Mouse (Mus musculus) C2C12 (cell line): ENCODE data around the gene Tgfbi. TPM values are rescaled to one million over a fixed set of nuclear protein-coding genes. Genes with fewer than 3 reads are reported as not detected.

Source experiments
- H3K27me3 ChIP-seq: one replicate; pipeline ENCODE4 v1.6.1; 2011; ENCODE audit not compliant: control insufficient read depth, insufficient read depth, insufficient read length
- H3K36me3 ChIP-seq: one replicate; pipeline ENCODE4 v1.6.1; 2011; ENCODE audit not compliant: control insufficient read depth, insufficient read depth
- H3K4me3 ChIP-seq: one replicate; pipeline ENCODE4 v1.5.1; 2011; ENCODE audit warnings: mild to moderate bottlenecking, control low read depth; ENCODE audit not compliant: poor library complexity, insufficient read depth, severe bottlenecking
- H3K79me2 ChIP-seq: one replicate; pipeline ENCODE4 v1.6.1; 2011; ENCODE audit not compliant: control insufficient read depth, insufficient read depth
- H3K79me3 ChIP-seq: one replicate; pipeline ENCODE4 v1.6.1; 2011; ENCODE audit warnings: low read depth, control low read depth
- H3ac ChIP-seq: one replicate; pipeline ENCODE3; 2011; ENCODE audit warnings: low read depth; ENCODE audit not compliant: control insufficient read depth, insufficient read length
- CEBPB ChIP-seq: IDR thresholded peaks from one replicate; pipeline ENCODE4 v1.6.1; 2011; ENCODE audit warnings: low read depth, mild to moderate bottlenecking, control low read depth, moderate library complexity
- CTCF ChIP-seq: IDR thresholded peaks from one replicate; pipeline ENCODE4 v1.5.1; 2011; ENCODE audit not compliant: control insufficient read depth, insufficient read depth, insufficient read length
- FOSL1 ChIP-seq: IDR thresholded peaks from one replicate; pipeline ENCODE4 v1.8.0; 2011; ENCODE audit warnings: mild to moderate bottlenecking, low read length; ENCODE audit not compliant: poor library complexity, insufficient read depth, severe bottlenecking
- MAX ChIP-seq: IDR thresholded peaks from one replicate; pipeline ENCODE4 v1.6.1; 2011; ENCODE audit warnings: mild to moderate bottlenecking, control low read depth
- MYOD1 ChIP-seq: IDR thresholded peaks from one replicate; pipeline ENCODE4 v1.6.1; 2011; ENCODE audit warnings: low read depth; ENCODE audit not compliant: control insufficient read depth, insufficient read length
- MYOG ChIP-seq: IDR thresholded peaks from one replicate; pipeline ENCODE4 v1.6.1; 2011; ENCODE audit not compliant: control insufficient read depth, insufficient read length; ENCODE audit errors: extremely low read depth
- USF1 ChIP-seq: IDR thresholded peaks from one replicate; pipeline ENCODE4 v1.6.1; 2011; ENCODE audit warnings: low read depth, mild to moderate bottlenecking, control low read depth, moderate library complexity
- polyA plus RNA-seq: library from polyadenylated mRNA; unstranded; fragments of >200 nt; fragmentation: generic; extraction: Trizol; gene quantifications from one replicate; pipeline ENCODE4 v1.2.1, GENCODE M21; 2012; ENCODE audit warnings: missing spikeins

Tgfbi gene
- polyA plus RNA-seq, 1 experiment = 0.48 TPM

GRCm38 (mm10) chr13:56607846-56608245 lies 1.5 kb upstream of the Tgfbi start:
- no peaks in the 10 kb centered on the region for H3K36me3 ChIP-seq
- H3K4me3 ChIP-seq = no peak overlapping the region
- no peaks in the 10 kb centered on the region for H3K27me3 ChIP-seq
- no peaks in the 10 kb centered on the region for H3K79me2 ChIP-seq
- TF ChIP-seq FOSL1 (no peak), CEBPB (no peak), MAX (no peak), USF1 (no peak), CTCF (no peak), MYOD1 (no peak), MYOG (no peak)
- H3ac ChIP-seq = no peak overlapping the region
- no peaks in the 10 kb centered on the region for H3K79me3 ChIP-seq

GRCm38 (mm10) chr13:56611129-56611528 lies 1.8 kb downstream of the Tgfbi start:
- no peaks in the 10 kb centered on the region for H3K79me3 ChIP-seq
- H3ac ChIP-seq = no peak overlapping the region
- H3K27me3 ChIP-seq = no peaks in the 10 kb centered on the region
- no peaks in the 10 kb centered on the region for H3K79me2 ChIP-seq
- TF ChIP-seq FOSL1 = no peak
- peak; percentile 45 for TF ChIP-seq CEBPB
- TF ChIP-seq CTCF = no peak
- TF ChIP-seq MYOD1 = no peak
- TF ChIP-seq MYOG = no peak
- H3K4me3 ChIP-seq = no peak overlapping the region
- no peaks in the 10 kb centered on the region for H3K36me3 ChIP-seq

- Histone ChIP-seq H3ac (no peak overlapping the region), H3K27me3 (no peaks in the 10 kb centered on the region), H3K79me2 (no peaks in the 10 kb centered on the region), H3K4me3 (no peak overlapping the region), H3K79me3 (no peaks in the 10 kb centered on the region), H3K36me3 (no peaks in the 10 kb centered on the region)
- no peak for TF ChIP-seq MYOG
- TF ChIP-seq MAX = no peak
- no peak for TF ChIP-seq CEBPB
- no peak for TF ChIP-seq MYOD1
- TF ChIP-seq FOSL1 = no peak
- TF ChIP-seq USF1 = no peak
- no peak for TF ChIP-seq CTCF
These were observed 2.4 kb downstream of the Tgfbi start for GRCm38 (mm10) chr13:56611741-56612140.

GRCm38 (mm10) chr13:56612331-56612730 lies 3.0 kb downstream of the Tgfbi start:
- Histone ChIP-seq H3K79me2 (no peaks in the 10 kb centered on the region), H3K36me3 (no peaks in the 10 kb centered on the region), H3K27me3 (no peaks in the 10 kb centered on the region), H3K79me3 (no peaks in the 10 kb centered on the region), H3K4me3 (no peak overlapping the region), H3ac (no peak overlapping the region)
- TF ChIP-seq CEBPB (no peak), CTCF (no peak), USF1 (no peak), MAX (no peak)

GRCm38 (mm10) chr13:56613366-56613998 lies 4.2 kb downstream of the Tgfbi start:
- no peaks in the 10 kb centered on the region for H3K79me2 ChIP-seq
- no peaks in the 10 kb centered on the region for H3K79me3 ChIP-seq
- H3K36me3 ChIP-seq = no peaks in the 10 kb centered on the region
- H3K4me3 ChIP-seq = no peak overlapping the region
- TF ChIP-seq MYOD1 (no peak), CTCF (no peak), USF1 (no peak), MAX (no peak), CEBPB (no peak), FOSL1 (no peak), MYOG (no peak)
- no peaks in the 10 kb centered on the region for H3K27me3 ChIP-seq
- H3ac ChIP-seq = no peak overlapping the region

- no peaks in the 10 kb centered on the region for H3K79me2 ChIP-seq
- no peaks in the 10 kb centered on the region for H3K79me3 ChIP-seq
- H3K36me3 ChIP-seq = no peaks in the 10 kb centered on the region
- H3ac ChIP-seq = no peak overlapping the region
- no peaks in the 10 kb centered on the region for H3K27me3 ChIP-seq
- no peak overlapping the region for H3K4me3 ChIP-seq
- TF ChIP-seq CEBPB = no peak
- TF ChIP-seq MYOD1 = no peak
- TF ChIP-seq MAX = no peak
- TF ChIP-seq USF1 = no peak
- no peak for TF ChIP-seq FOSL1
- no peak for TF ChIP-seq CTCF
- no peak for TF ChIP-seq MYOG
These were observed 5.4 kb downstream of the Tgfbi start for GRCm38 (mm10) chr13:56614768-56615167.
